Mouse (Mus musculus): ENCODE measurements around the gene Tmem256.

GRCm38 (mm10) chr11:69789431-69789830 lies 48.9 kb upstream of the Tmem256 start:
- TF ChIP-seq CTCF (IDR thresholded peaks at IDR 0.05; ENCODE audit: extremely low read depth, insufficient read length, insufficient replicate concordance, low read depth, low read length) (no peak), POLR2A (IDR thresholded peaks at IDR 0.05; ENCODE audit: low read depth, low read length) (no peak)

All from small intestine, adult 2 months (tissue).